Mouse (Mus musculus) embryo, embryonic 10 days (tissue): Measurements from ENCODE around the gene Mrps14.

Experiments used
- DNase-seq: peaks from one replicate; pipeline ENCODE4 v3.0.0-alpha.2; 2015; ENCODE audit warnings: low spot score

Gene Mrps14

GRCm38 (mm10) chr1:160227850-160228249, 32.8 kb downstream of the Mrps14 start:
- no peak for DNase-seq

DNA sequence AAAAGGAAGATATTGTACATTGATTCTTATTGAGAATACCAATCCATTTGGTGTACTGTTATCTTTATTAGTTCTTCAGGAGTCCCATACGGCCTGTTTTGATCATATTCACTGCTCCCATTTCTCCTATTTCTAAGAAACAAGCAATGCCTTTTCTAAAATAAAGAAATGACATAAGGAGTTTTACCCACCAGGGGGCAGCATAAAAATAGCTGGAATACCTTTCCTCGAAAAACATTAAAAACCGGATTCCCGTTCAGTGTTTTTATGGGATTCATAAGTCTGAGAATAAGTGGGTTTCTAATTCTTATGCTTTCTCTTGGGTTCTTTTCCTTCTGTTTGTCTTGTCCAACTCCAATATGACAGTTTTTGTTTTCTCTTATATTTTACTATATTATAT, 36.0 kb downstream of the Mrps14 start:
- DNase-seq: peak; percentile 36

GRCm38 (mm10) chr1:160232113-160232512, 37.1 kb downstream of the Mrps14 start:
- DNase-seq: no peak

DNA sequence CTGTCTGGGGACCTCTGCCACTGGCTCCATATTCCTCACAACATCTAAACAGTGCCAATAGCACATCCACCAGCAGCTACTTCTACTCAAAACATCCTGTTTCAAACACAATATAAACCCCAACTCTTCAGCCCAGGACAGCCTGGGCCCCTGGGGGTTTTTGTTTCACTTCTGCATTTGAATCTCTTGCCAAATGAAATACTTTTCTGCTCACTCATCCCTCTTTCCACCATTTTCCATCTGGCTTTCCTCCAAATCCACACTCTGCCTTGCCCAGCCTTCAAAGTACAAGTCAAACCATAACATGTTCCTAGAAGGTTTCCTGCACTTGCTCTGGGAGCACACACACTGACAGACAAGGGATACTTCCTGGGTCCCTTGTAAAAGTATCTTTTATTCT, 38.9 kb downstream of the Mrps14 start:
- no peak for DNase-seq

- DNase-seq: no peak
Measured at GRCm38 (mm10) chr1:160237981-160238380, 43.0 kb downstream of the Mrps14 start.

DNA sequence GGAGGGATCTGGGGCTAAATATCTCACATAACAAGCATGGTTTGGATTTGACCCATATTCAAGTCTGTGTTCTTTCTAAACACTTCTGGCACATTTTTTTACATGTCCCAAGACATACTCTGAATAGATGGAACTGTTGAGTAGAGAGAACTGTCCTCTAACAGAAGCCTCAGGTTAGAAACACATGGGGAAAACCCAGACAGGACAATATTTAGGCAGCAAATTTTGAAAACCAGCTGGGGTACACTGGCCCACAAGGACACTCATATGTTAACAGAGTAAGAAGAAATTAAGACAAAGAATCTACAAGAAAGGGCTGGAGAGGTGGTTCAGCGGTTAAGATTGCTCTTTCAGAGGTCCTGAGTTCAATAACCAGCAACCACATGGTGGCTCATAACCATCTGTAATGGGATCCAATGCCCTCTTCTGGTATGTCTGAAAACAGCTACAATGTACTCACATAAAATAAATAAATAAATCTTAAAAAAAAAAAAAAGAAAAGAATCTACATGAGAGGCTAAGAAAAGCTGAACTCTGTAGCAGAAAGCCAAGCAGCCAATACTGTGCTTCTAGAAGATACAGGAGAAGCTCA, 43.9 kb downstream of the Mrps14 start:
- DNase-seq: no peak

GRCm38 (mm10) chr1:160240091-160240490, 45.1 kb downstream of the Mrps14 start:
- no peak for DNase-seq

- DNase-seq: no peak
Measured at GRCm38 (mm10) chr1:160244689-160245088, 49.7 kb downstream of the Mrps14 start.

DNA sequence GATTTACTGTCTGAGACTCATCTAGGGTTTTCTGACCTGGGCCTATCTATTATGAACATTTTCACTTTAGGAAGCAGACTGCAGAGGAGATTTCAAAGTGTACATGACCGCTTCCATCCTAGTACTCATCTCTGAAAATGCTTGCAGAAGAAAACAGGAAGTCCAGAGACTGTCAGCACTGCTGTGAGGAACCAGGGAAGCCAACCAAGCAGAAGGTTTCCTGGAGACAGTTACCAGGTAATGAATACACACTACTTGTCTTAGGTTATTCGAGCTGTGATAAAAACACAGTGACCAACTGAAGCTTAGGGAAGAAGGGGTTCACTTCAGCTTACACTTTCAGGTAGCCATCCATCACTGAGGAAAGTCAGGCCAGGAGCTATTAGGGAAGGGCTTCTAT, 50.9 kb downstream of the Mrps14 start:
- no peak for DNase-seq

- no peak for DNase-seq
Measured at GRCm38 (mm10) chr1:160246844-160247243, 51.8 kb downstream of the Mrps14 start.

DNA sequence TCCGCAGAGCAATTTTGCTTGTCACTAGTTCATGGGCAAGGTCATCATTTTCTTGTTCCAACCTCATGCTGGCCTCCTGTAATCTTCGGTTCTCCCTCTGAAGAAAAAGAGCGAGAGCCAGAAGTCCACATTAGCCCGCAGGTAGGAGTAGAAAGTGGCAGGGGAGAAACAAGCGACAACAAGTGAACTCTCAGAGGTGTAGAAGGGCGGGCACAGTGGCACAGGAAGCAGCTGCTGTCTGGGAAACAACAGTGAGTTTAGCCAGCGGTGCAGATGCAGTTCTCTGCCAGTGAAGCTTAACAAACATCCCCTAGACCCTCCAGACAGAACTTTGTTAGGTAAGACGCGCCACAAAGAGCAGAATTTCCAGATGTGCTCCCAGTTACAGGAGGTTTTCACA, 52.5 kb downstream of the Mrps14 start:
- no peak for DNase-seq

GRCm38 (mm10) chr1:160249786-160250185, 54.8 kb downstream of the Mrps14 start:
- DNase-seq: no peak

GRCm38 (mm10) chr1:160250782-160251181, 55.8 kb downstream of the Mrps14 start:
- no peak for DNase-seq

DNA sequence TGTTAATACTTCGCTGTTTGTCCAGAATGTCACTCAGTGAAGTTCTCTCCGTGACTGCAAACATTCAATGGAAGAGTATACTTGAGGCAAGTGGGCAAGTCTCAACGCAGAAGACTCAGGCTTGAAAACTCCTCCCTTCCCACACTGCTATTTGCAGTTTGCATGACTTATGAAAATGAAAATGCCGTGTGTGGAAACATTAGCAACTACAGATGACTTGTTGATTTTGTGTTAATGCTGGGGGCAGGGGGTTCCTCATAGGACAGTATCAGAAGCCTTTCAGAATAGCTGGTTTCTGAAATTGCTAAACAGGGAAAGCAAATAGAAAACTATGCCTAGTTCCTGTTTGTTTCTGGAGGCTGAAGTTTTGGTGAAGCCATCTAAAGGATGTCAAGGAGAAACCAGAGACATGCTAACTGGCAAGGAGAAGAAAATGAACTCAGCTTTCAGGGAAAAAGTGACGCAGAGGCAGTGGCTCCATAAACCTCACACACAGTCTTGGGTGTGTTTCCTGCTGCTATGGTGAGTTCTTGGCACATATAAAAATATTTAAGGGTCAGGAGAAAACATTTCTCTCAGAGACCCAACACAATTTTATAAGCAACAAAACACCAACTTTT, 56.5 kb downstream of the Mrps14 start:
- DNase-seq: no peak
